In genomic region chr3:101304156-101304555, GRCm38 (mm10) we compare ENCODE assay signal across 8 mouse cellular contexts. TPM values are rescaled to one million over a fixed set of nuclear protein-coding genes. Genes with fewer than 3 reads are reported as not detected.
DNase-seq lines count a peak whose midpoint lies in the region; ATAC-seq lines count a peak whose summit lies in the region.

No protein-coding gene starts in this region.

- H3K9ac ChIP-seq in hindbrain, embryonic 13.5 days, result no peak overlapping the region
- H3K9ac ChIP-seq in forebrain, embryonic 14.5 days (ENCODE audit: low read length), result no peak overlapping the region
- H3K9ac ChIP-seq in hindbrain, embryonic 12.5 days, result no peak overlapping the region
- no peak overlapping the region for H3K9ac ChIP-seq in midbrain, embryonic 14.5 days (replicated peaks; ENCODE audit: low read length)

- no peak overlapping the region for H3K4me3 ChIP-seq in hindbrain, embryonic 10.5 days
- no peak overlapping the region for H3K4me3 ChIP-seq in hindbrain, embryonic 13.5 days
- no peak overlapping the region for H3K4me3 ChIP-seq in forebrain, embryonic 14.5 days (ENCODE audit: low read depth, low read length)
- H3K4me3 ChIP-seq in hindbrain, embryonic 12.5 days, result no peak overlapping the region
- no peak overlapping the region for H3K4me3 ChIP-seq in midbrain, embryonic 14.5 days (replicated peaks; ENCODE audit: low read depth, low read length)

- ATAC-seq in hindbrain, embryonic 13.5 days (ENCODE audit: low FRiP score), result no peak
- ATAC-seq in forebrain, embryonic 14.5 days, result no peak
- ATAC-seq in hindbrain, embryonic 12.5 days (ENCODE audit: low FRiP score), result 0 out of 2 replicates have a peak, but pooled peaks have one; percentile 20
- no peak for ATAC-seq in midbrain, embryonic 14.5 days (ENCODE audit: low FRiP score, low TSS enrichment)

- H3K36me3 ChIP-seq in hindbrain, embryonic 10.5 days, result no peaks in the 10 kb centered on the region
- no peaks in the 10 kb centered on the region for H3K36me3 ChIP-seq in hindbrain, embryonic 13.5 days
- H3K36me3 ChIP-seq in forebrain, embryonic 14.5 days (ENCODE audit: control insufficient read depth, insufficient read depth, low read length), result no peaks in the 10 kb centered on the region
- H3K36me3 ChIP-seq in hindbrain, embryonic 12.5 days, result no peaks in the 10 kb centered on the region
- no peaks in the 10 kb centered on the region for H3K36me3 ChIP-seq in midbrain, embryonic 14.5 days (ENCODE audit: control insufficient read depth, insufficient read depth, low read length)

- DNase-seq in hindbrain, embryonic 10.5 days (ENCODE audit: low spot score), result peak; percentile 76
- DNase-seq in c-Kit-positive CD71-positive TER-119-negative erythroid progenitor cells, embryonic 14.5 days (ENCODE audit: low read depth), result peak; percentile 68
- DNase-seq in forebrain, embryonic 14.5 days (ENCODE audit: low spot score), result peak; percentile 72
- peak; percentile 71 to 87 for DNase-seq in layer of hippocampus, postnatal 25 days (ENCODE audit: extremely low spot score in 1 of 2, low spot score in 1 of 2)
- peak; percentile 86 for DNase-seq in midbrain, embryonic 14.5 days
- peak; percentile 43 for DNase-seq in testis, postnatal 14 days (ENCODE audit: low spot score)

- H3K4me1 ChIP-seq in hindbrain, embryonic 10.5 days (replicated peaks), result peaks cover 44% of the 10 kb centered on the region
- H3K4me1 ChIP-seq in hindbrain, embryonic 13.5 days (replicated peaks), result peaks cover 36% of the 10 kb centered on the region
- peaks cover 11% of the 10 kb centered on the region; the same call in 1 of the 2 replicates for H3K4me1 ChIP-seq in forebrain, embryonic 14.5 days (ENCODE audit: control insufficient read depth, insufficient read depth, low read length)
- H3K4me1 ChIP-seq in hindbrain, embryonic 12.5 days, result peaks cover 17% of the 10 kb centered on the region
- H3K4me1 ChIP-seq in midbrain, embryonic 14.5 days (ENCODE audit: control insufficient read depth, insufficient read depth, low read length), result peaks cover 18% of the 10 kb centered on the region

- no peak overlapping the region for H3K27ac ChIP-seq in hindbrain, embryonic 10.5 days
- H3K27ac ChIP-seq in hindbrain, embryonic 13.5 days, result no peak overlapping the region
- no peak overlapping the region for H3K27ac ChIP-seq in forebrain, embryonic 14.5 days (ENCODE audit: low read depth, low read length)
- H3K27ac ChIP-seq in hindbrain, embryonic 12.5 days, result no peak overlapping the region
- H3K27ac ChIP-seq in midbrain, embryonic 14.5 days (replicated peaks; ENCODE audit: low read depth, low read length), result no peak overlapping the region

- no peaks in the 10 kb centered on the region for H3K9me3 ChIP-seq in hindbrain, embryonic 10.5 days
- H3K9me3 ChIP-seq in hindbrain, embryonic 13.5 days, result no peaks in the 10 kb centered on the region
- H3K9me3 ChIP-seq in forebrain, embryonic 14.5 days (replicated peaks; ENCODE audit: control insufficient read depth, low read length), result no peaks in the 10 kb centered on the region
- H3K9me3 ChIP-seq in hindbrain, embryonic 12.5 days (replicated peaks), result no peaks in the 10 kb centered on the region
- H3K9me3 ChIP-seq in midbrain, embryonic 14.5 days (ENCODE audit: control insufficient read depth, low read length), result no peaks in the 10 kb centered on the region

- WGBS in hindbrain, embryonic 10.5 days, result 22% methylated on average over 8 of the region's 8 CpGs
- whole genome bisulfite sequencing in hindbrain, embryonic 13.5 days, result 25% methylated on average over 8 of the region's 8 CpGs
- 21% methylated on average over 8 of the region's 8 CpGs for WGBS in forebrain, embryonic 14.5 days
- 15% methylated on average over 8 of the region's 8 CpGs for WGBS in hindbrain, embryonic 12.5 days
- 20% methylated on average over 8 of the region's 8 CpGs for WGBS in midbrain, embryonic 14.5 days

- H3K27me3 ChIP-seq in hindbrain, embryonic 10.5 days (ENCODE audit: insufficient read depth, poor library complexity, severe bottlenecking), result peaks cover 10% of the 10 kb centered on the region
- H3K27me3 ChIP-seq in hindbrain, embryonic 13.5 days, result peaks cover 2% of the 10 kb centered on the region; the same call in 1 of the 2 replicates
- no peaks in the 10 kb centered on the region for H3K27me3 ChIP-seq in forebrain, embryonic 14.5 days (replicated peaks; ENCODE audit: control insufficient read depth, insufficient read depth, low read length)
- peaks cover 9% of the 10 kb centered on the region for H3K27me3 ChIP-seq in hindbrain, embryonic 12.5 days
- H3K27me3 ChIP-seq in midbrain, embryonic 14.5 days (ENCODE audit: control insufficient read depth, insufficient read depth, low read length), result no peaks in the 10 kb centered on the region

- no peak overlapping the region for H3K4me2 ChIP-seq in hindbrain, embryonic 13.5 days
- H3K4me2 ChIP-seq in forebrain, embryonic 14.5 days (ENCODE audit: low read length), result no peak overlapping the region
- no peak overlapping the region for H3K4me2 ChIP-seq in hindbrain, embryonic 12.5 days (replicated peaks)
- no peak overlapping the region for H3K4me2 ChIP-seq in midbrain, embryonic 14.5 days (ENCODE audit: low read length)

RNA-seq across cellular contexts. Expression of gene Cd2, which starts 16.4 kb away (rescaled TPM):
- polyA plus RNA-seq in hindbrain, embryonic 10.5 days (2016; fragmentation: Nextera tagmentation; extraction: Ambion mirVana), result 0.21 and 0.35 TPM in 2 replicates
- 0.17 TPM in 1 of 2 replicates, not detected in the other for polyA plus RNA-seq in hindbrain, embryonic 13.5 days (2015; fragmentation: Nextera tagmentation; extraction: Ambion mirVana)
- polyA plus RNA-seq in forebrain, embryonic 14.5 days (2014; fragmentation: Nextera tagmentation; extraction: Ambion mirVana), result 0.30 and 0.45 TPM in 2 replicates
- not detected in 2 replicates for polyA plus RNA-seq in hindbrain, embryonic 12.5 days (2016; fragmentation: Nextera tagmentation; extraction: Ambion mirVana)
- not detected for total RNA-seq in layer of hippocampus, postnatal 25 days (2021)
- not detected in 2 replicates for polyA plus RNA-seq in midbrain, embryonic 14.5 days (2014; fragmentation: Nextera tagmentation; extraction: Ambion mirVana)
